Mouse (Mus musculus) T-cell, adult 2 months (primary cell): Measurements from ENCODE around the gene Twnk.

ENCODE experiments used
- DNase-seq: peaks from one replicate; pipeline ENCODE4 v3.0.0; 2022; ENCODE audit warnings: low spot score

The Twnk gene

GRCm38 (mm10) chr19:45049523-45049922 lies 44.1 kb downstream of the Twnk start:
- DNase-seq: no peak

GRCm38 (mm10) chr19:45053451-45053850 lies 48.0 kb downstream of the Twnk start:
- no peak for DNase-seq

- DNase-seq: no peak
Observed at GRCm38 (mm10) chr19:45054892-45055690, 49.6 kb downstream of the Twnk start.

GRCm38 (mm10) chr19:45056364-45056763 lies 50.9 kb downstream of the Twnk start:
- DNase-seq: no peak

- DNase-seq: no peak
Observed at GRCm38 (mm10) chr19:45056908-45057698, 51.6 kb downstream of the Twnk start.

GRCm38 (mm10) chr19:45057724-45058112 lies 52.3 kb downstream of the Twnk start:
- no peak for DNase-seq

GRCm38 (mm10) chr19:45058113-45058839 lies 52.8 kb downstream of the Twnk start:
- DNase-seq: peak; percentile 87

- no peak for DNase-seq
Observed at GRCm38 (mm10) chr19:45058841-45059240, 53.4 kb downstream of the Twnk start.
